Mouse (Mus musculus) spleen, adult 10 weeks (tissue): Measurements from ENCODE around the gene Arhgap4. TPM values are rescaled to one million over a fixed set of nuclear protein-coding genes. Genes with fewer than 3 reads are reported as not detected.

Source experiments
- polyA plus RNA-seq: library from polyadenylated mRNA; stranded (reverse); fragments of 350-450 nt; fragmentation: Illumina TruSeq; extraction: RNeasy Lipid Tissue Mini Kit (QIAGEN cat#74804); gene quantifications from one replicate; pipeline ENCODE4 v1.2.3, GENCODE M21; 2015; ENCODE audit warnings: low replicate concordance; ENCODE audit not compliant: insufficient read depth

Arhgap4 gene
- polyA plus RNA-seq = 171 TPM

DNA sequence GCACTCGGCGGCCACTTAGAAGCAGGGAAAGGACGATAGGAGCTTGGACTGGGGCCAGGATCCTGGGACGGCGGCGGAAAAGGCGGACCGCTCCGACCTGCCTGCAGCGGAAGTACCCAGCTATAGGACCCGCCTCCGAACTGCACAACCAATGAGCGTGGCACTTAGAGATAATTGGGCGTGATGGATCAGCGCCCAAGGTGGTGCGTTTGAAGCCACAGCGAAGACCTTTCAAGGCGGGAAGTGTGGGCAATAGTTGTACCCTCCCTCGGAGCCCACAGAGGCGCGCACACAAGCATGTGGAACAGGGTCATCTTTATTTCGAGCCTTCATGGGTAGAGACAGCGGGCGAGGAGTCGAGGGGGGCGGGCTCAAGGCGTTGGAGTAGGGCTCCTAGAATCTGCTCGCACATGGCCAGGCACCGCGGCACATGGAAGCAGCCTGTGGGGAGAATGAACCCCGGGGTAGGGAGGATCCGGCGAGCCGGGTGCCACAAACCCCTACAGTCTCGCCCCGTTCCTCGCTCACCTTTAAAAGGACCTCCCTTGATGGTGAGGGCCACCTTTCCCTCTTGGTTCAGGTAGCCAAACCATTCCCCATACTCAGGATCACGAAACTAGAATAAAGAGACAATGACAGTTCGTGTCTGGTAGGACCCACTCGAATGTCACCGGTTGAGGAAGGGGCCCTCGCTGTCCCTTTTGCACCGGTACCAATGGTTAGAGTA lies at the start of gene Arhgap4, which contains the start of gene Naa10:
TSS of gene Arhgap4 (minus strand) at position 48 of the 727 bp plus-strand sequence.
TSS of gene Naa10 (minus strand) at position 122 of the 727 bp plus-strand sequence.

DNA sequence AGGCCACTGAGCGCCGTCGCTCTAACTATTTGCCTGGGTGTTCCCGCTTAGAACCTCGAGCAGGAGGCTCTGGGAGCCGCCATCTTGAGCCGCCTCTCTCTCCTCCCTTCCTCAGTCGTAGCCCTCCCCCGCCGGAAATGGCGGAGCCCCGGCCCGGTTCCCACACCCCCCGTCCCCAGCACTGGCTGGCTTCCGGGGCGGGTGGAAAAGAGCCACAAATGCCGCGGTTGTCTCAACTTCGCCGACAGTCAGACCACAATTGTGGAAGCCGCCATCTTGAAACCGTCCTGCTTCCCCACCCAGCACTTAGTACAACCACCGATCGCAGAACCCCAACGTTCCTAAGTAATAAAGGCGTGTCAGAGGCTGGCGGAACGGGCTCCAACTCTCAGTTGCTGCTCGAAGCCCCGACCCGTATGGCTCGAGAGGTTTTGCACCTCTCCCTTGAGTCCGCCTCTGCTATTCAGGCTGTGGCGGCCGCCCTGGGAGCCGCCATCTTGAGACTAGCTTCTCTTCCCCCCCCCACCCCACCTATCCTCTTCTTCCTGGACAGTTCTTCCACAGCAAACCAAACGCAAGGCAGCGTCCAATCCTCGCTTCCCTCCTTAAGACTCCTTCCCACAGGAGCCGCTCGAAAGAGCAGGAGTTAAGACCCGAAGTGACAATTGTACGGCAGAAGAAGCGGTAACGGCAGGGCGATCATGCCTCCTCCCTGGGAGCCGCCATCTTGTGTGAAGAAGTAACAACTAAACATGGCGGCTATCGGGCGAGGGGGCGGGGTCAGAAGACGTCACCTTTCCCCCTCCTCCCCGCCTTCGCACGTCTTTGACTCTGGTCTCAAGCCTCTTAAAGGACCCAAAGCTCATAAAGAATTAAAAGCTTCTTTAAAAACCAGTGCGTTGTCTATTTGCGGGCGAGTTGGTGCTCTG lies 44.8 kb upstream of the Arhgap4 start, which contains the start of gene Hcfc1:
TSS of gene Hcfc1 (minus strand) at position 110 of the 929 bp plus-strand sequence.

DNA sequence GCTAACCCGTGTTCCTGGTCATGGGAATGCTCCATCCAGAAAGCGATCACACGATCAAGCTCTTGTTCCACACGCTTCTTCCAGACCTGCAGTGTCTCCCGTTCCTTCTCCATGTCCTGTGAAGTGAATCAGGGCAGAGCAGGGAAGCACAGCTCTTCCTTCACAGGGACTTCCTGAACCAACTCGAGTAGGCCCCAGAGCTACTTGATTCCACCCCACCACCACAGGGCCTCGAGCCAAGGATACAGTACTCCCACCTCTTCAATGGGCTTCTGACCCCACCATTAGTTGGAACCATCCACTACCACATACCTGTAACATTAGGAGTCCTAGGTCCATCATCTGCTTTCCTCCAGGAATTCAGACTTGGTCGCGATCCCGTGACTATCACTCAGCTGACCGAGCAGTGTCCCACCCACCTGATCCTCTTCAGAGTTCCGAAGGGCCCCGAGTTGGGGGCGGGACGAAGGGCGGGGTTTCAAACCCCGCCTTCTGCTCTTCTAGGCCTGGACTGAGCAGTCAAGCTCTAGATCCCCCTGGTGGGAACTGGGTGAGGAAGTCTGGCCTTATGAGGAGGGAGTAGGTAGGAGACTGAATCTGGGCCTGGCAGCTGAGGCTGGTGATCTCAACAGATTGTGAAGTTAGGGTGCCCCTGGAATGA lies 8.9 kb upstream of the Arhgap4 start, which contains the start of gene Renbp:
TSS of gene Renbp (minus strand) at position 449 of the 661 bp plus-strand sequence.

DNA sequence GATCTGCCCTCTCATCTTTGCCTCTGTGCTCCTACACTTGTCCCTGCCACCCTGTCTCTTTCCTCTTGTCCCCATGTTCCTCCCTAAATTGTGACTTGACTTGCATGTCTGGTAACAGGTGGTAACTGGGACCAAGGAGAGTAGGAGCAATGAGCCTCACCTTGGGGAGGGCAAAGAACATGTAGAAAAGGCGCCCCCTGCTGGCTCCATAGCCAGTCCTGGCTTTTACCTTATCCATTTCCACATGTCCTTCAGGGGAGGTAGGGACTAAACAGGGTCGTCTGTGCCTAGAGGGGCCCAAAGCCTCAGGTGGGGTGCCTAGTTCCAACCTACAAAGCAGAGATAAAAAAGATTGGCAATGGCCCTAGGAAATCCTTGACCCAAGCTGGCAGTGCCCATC lies 26.0 kb downstream of the Arhgap4 start, which contains the start of gene L1cam:
TSS of gene L1cam (minus strand) at position 387 of the 400 bp plus-strand sequence.

DNA sequence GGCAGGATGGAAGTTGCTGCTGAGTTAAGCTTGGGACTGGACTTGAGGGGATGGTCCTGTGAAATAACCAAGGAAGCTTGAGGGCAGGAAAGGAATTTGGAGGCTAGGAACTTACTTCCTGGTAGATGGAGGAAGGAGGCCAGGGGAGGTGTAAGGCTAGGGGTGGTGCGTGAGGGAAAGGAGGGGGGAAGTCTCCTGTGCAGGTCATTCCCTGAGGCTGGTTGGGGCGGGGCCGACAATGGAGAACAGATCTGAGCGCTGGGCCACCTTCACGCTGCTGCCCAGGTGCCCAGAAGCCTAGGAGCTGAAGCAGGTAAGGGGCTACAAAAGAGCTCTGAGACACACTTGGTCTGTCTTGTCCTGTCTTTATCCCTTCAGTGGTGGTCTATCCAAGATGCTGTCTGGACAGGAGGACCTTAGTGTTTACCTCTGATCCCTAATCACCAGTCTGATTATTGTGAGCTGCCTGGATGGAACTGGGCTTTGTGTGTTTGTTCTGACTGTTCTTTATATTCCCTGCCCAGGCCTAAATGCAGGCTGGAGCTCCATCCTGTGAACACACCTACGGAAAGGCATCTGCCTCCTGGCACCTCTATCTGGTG lies 30.0 kb downstream of the Arhgap4 start, which contains the start of gene Avpr2:
TSS of gene Avpr2 (plus strand) at position 552 of the 602 bp plus-strand sequence.

Other genes with a start within 250 kb of the Arhgap4 start
- gene Slc6a8, start 248.7 kb downstream of the Arhgap4 start, polyA plus RNA-seq = 6.1 TPM
- gene Bcap31, start 205.7 kb downstream of the Arhgap4 start, polyA plus RNA-seq = 219 TPM
- 30.5 TPM for gene Abcd1, start 205.3 kb downstream of the Arhgap4 start, polyA plus RNA-seq
- 0.32 TPM for gene Plxnb3, start 164.8 kb downstream of the Arhgap4 start, polyA plus RNA-seq
- gene Srpk3, start 147.5 kb downstream of the Arhgap4 start, polyA plus RNA-seq = 65.4 TPM
- 132 TPM for gene Idh3g, start 135.0 kb downstream of the Arhgap4 start, polyA plus RNA-seq
- gene Ssr4, start 134.8 kb downstream of the Arhgap4 start, polyA plus RNA-seq = 171 TPM
- gene Pdzd4, start 96.9 kb downstream of the Arhgap4 start, polyA plus RNA-seq = 2.9 TPM
- not detected for gene Avpr2, start 29.8 kb downstream of the Arhgap4 start, polyA plus RNA-seq
- 9.2 TPM for gene L1cam, start 25.8 kb downstream of the Arhgap4 start, polyA plus RNA-seq
- gene Naa10, start 74 bp upstream of the Arhgap4 start, polyA plus RNA-seq = 54.0 TPM
- gene Renbp, start 9.0 kb upstream of the Arhgap4 start, polyA plus RNA-seq = 19.0 TPM
- gene Hcfc1, start 44.5 kb upstream of the Arhgap4 start, polyA plus RNA-seq = 76.2 TPM
- gene Irak1, start 102.0 kb upstream of the Arhgap4 start, polyA plus RNA-seq = 130 TPM
- gene Opn1mw, start 205.6 kb upstream of the Arhgap4 start, polyA plus RNA-seq = not detected
- gene Mecp2, start 213.5 kb upstream of the Arhgap4 start, polyA plus RNA-seq = 30.4 TPM
- not detected for gene Tex28, start 246.0 kb upstream of the Arhgap4 start, polyA plus RNA-seq